8 mouse cellular contexts compared by ENCODE assay signal in genomic region chr5:73937799-73938198, GRCm38 (mm10).
DNase-seq lines count a peak whose midpoint lies in the region; ATAC-seq and TF ChIP-seq lines count a peak whose summit lies in the region.

No protein-coding gene starts in this region.

- no peak overlapping the region for H3K9ac ChIP-seq in neural tube, embryonic 11.5 days (ENCODE audit: low read length)

- no peaks in the 10 kb centered on the region for H3K9me3 ChIP-seq in neural tube, embryonic 11.5 days (ENCODE audit: control insufficient read depth, low read length)

- peak; percentile 13 for DNase-seq in gastrocnemius, adult 18-20 months (ENCODE audit: low spot score)
- DNase-seq in gastrocnemius, postnatal 25 days = no peak
- DNase-seq in spleen, adult 2 months (ENCODE audit: low read depth in 1 of 2, low spot score in 2 of 2) = peak in 1 of 2 experiments; percentile 5
- no peak for DNase-seq in spleen, adult 12 weeks (ENCODE audit: low spot score)
- peak; percentile 22 for DNase-seq in cerebellum, adult 11 months
- DNase-seq in heart, postnatal 4 days = peak; percentile 55
- peak; percentile 40 for DNase-seq in neural tube, embryonic 11.5 days (ENCODE audit: low spot score)
- no peak for DNase-seq in Muller cell, postnatal 12 days (ENCODE audit: inconsistent ontology term)

- no peaks in the 10 kb centered on the region for H3K4me1 ChIP-seq in spleen, adult 2 months (ENCODE audit: control insufficient read depth, insufficient read depth, insufficient read length)
- H3K4me1 ChIP-seq in neural tube, embryonic 11.5 days (ENCODE audit: control insufficient read depth, insufficient read depth, low read length) = no peaks in the 10 kb centered on the region

- H3K27ac ChIP-seq in spleen, adult 2 months (ENCODE audit: insufficient read depth, low read length) = no peak overlapping the region
- no peak overlapping the region for H3K27ac ChIP-seq in neural tube, embryonic 11.5 days (ENCODE audit: low read depth, low read length)

- TF ChIP-seq CTCF in spleen, adult 2 months (IDR thresholded peaks at IDR 0.05; ENCODE audit: extremely low read depth, insufficient read depth, insufficient read length, insufficient replicate concordance) = peak; percentile 61; the same call in 1 of the 2 replicates

- no peaks in the 10 kb centered on the region for H3K36me3 ChIP-seq in spleen, adult 2 months (ENCODE audit: control insufficient read depth, insufficient read depth, low read length)
- H3K36me3 ChIP-seq in neural tube, embryonic 11.5 days (ENCODE audit: control insufficient read depth, insufficient read depth, low read length) = no peaks in the 10 kb centered on the region

- WGBS in spleen, adult 2 months = 57% methylated on average over 2 of the region's 2 CpGs
- WGBS in neural tube, embryonic 11.5 days = 65% methylated on average over 2 of the region's 2 CpGs

- ATAC-seq in neural tube, embryonic 11.5 days (ENCODE audit: insufficient read depth, low FRiP score, low TSS enrichment) = no peak

- no peak for TF ChIP-seq POLR2A in spleen, adult 2 months (IDR thresholded peaks at IDR 0.05; ENCODE audit: low read depth, low read length)

- no peak overlapping the region for H3K4me3 ChIP-seq in spleen, adult 2 months (ENCODE audit: extremely low read depth, insufficient read depth, insufficient read length)
- H3K4me3 ChIP-seq in neural tube, embryonic 11.5 days (ENCODE audit: low read depth, low read length) = no peak overlapping the region

- no peaks in the 10 kb centered on the region for H3K27me3 ChIP-seq in spleen, adult 2 months (ENCODE audit: control insufficient read depth, insufficient read depth, low read length)
- H3K27me3 ChIP-seq in neural tube, embryonic 11.5 days (ENCODE audit: control insufficient read depth, insufficient read depth, low read length) = no peaks in the 10 kb centered on the region

- no peak overlapping the region for H3K4me2 ChIP-seq in neural tube, embryonic 11.5 days (ENCODE audit: low read depth)

Comparison
In these comparisons a context has a peak if more than half of its experiments do, and no peak if none do; other contexts are left out.
1. DNase-seq: peak in gastrocnemius, adult 18-20 months (single experiment), cerebellum, adult 11 months (single experiment), heart, postnatal 4 days (single experiment) and neural tube, embryonic 11.5 days (single experiment); none in gastrocnemius, postnatal 25 days (single experiment), spleen, adult 12 weeks (single experiment) and Muller cell, postnatal 12 days (single experiment).